Mouse (Mus musculus): ENCODE data around the gene Itih3.

Itih3 gene

GRCm38 (mm10) chr14:30902628-30903027 is 20.9 kb downstream of the Itih3 start:
- DNase-seq (ENCODE audit: inconsistent ontology term), result no peak

- no peak for DNase-seq (ENCODE audit: inconsistent ontology term)
Observed at GRCm38 (mm10) chr14:30899972-30900371, 23.6 kb downstream of the Itih3 start.

GRCm38 (mm10) chr14:30888271-30888732 is 35.3 kb downstream of the Itih3 start:
- DNase-seq (ENCODE audit: inconsistent ontology term), result peak; percentile 31

GRCm38 (mm10) chr14:30886204-30886603 is 37.4 kb downstream of the Itih3 start, which contains the start of gene Itih4:
Gene Itih4 (plus strand): TSS chr14:30886476.
- DNase-seq (ENCODE audit: inconsistent ontology term), result no peak

- no peak for DNase-seq (ENCODE audit: inconsistent ontology term)
Observed at GRCm38 (mm10) chr14:30885298-30885697, 38.3 kb downstream of the Itih3 start.

GRCm38 (mm10) chr14:30881718-30882108 is 41.8 kb downstream of the Itih3 start:
- no peak for DNase-seq (ENCODE audit: inconsistent ontology term)

- no peak for DNase-seq (ENCODE audit: inconsistent ontology term)
Observed at GRCm38 (mm10) chr14:30880811-30881717, 42.5 kb downstream of the Itih3 start.

GRCm38 (mm10) chr14:30880251-30880650 is 43.3 kb downstream of the Itih3 start:
- no peak for DNase-seq (ENCODE audit: inconsistent ontology term)

- DNase-seq (ENCODE audit: inconsistent ontology term), result no peak
Observed at GRCm38 (mm10) chr14:30879794-30880193, 43.8 kb downstream of the Itih3 start.

GRCm38 (mm10) chr14:30878958-30879571 is 44.5 kb downstream of the Itih3 start, which contains the start of gene Mustn1:
Gene Mustn1 (plus strand): TSS chr14:30879200.
- peak; percentile 54 for DNase-seq (ENCODE audit: inconsistent ontology term)

- DNase-seq (ENCODE audit: inconsistent ontology term), result no peak
Observed at GRCm38 (mm10) chr14:30877827-30878226, 45.7 kb downstream of the Itih3 start.

GRCm38 (mm10) chr14:30876451-30876850 is 47.1 kb downstream of the Itih3 start:
- DNase-seq (ENCODE audit: inconsistent ontology term), result no peak

- DNase-seq (ENCODE audit: inconsistent ontology term), result no peak
Observed at GRCm38 (mm10) chr14:30875955-30876354, 47.6 kb downstream of the Itih3 start.

GRCm38 (mm10) chr14:30875130-30875865 is 48.3 kb downstream of the Itih3 start:
- no peak for DNase-seq (ENCODE audit: inconsistent ontology term)

- no peak for DNase-seq (ENCODE audit: inconsistent ontology term)
Observed at GRCm38 (mm10) chr14:30874095-30874700, 49.4 kb downstream of the Itih3 start.

- no peak for DNase-seq (ENCODE audit: inconsistent ontology term)
Observed at GRCm38 (mm10) chr14:30870206-30871147, 53.1 kb downstream of the Itih3 start.

- DNase-seq (ENCODE audit: inconsistent ontology term), result no peak
Observed at GRCm38 (mm10) chr14:30869391-30869801, 54.2 kb downstream of the Itih3 start.

GRCm38 (mm10) chr14:30868826-30869225 is 54.7 kb downstream of the Itih3 start:
- no peak for DNase-seq (ENCODE audit: inconsistent ontology term)

- DNase-seq (ENCODE audit: inconsistent ontology term), result peak; percentile 48
Observed at GRCm38 (mm10) chr14:30867042-30867441, 56.5 kb downstream of the Itih3 start.

GRCm38 (mm10) chr14:30865311-30865710 is 58.2 kb downstream of the Itih3 start:
- DNase-seq (ENCODE audit: inconsistent ontology term), result no peak

Measured in Muller cell, postnatal 12 days (primary cell).